Mouse (Mus musculus) CH12.LX (cell line): ENCODE results near the gene Lefty1. TPM values are rescaled to one million over a fixed set of nuclear protein-coding genes. Genes with fewer than 3 reads are reported as not detected.

Experiments used
- DNase-seq: peaks from one replicate; pipeline ENCODE4 v3.0.0-alpha.2; 2013; ENCODE audit errors: extremely low read depth
- H3K27ac ChIP-seq: 2 replicates; pipeline ENCODE4 v1.5.1; 2012; ENCODE audit warnings: low read depth, mild to moderate bottlenecking, control low read depth, moderate library complexity; ENCODE audit not compliant: insufficient read depth
- H3K27me3 ChIP-seq: replicated peaks from 2 replicates; pipeline ENCODE3; 2012; ENCODE audit warnings: inconsistent platforms
- H3K36me3 ChIP-seq, 2 experiments: replicated peaks in 1 of 2; 2 replicates each; pipeline versions ENCODE3 to v1.6.1; 2012; ENCODE audit warnings: inconsistent platforms in 1 of 2, low read length in 1 of 2, mild to moderate bottlenecking in 1 of 2, mixed read lengths in 1 of 2, moderate library complexity in 1 of 2; ENCODE audit not compliant: control insufficient read depth in 1 of 2, insufficient read depth in 1 of 2
- H3K4me1 ChIP-seq, 2 experiments: 2 replicates each; pipeline ENCODE4 v1.6.1; 2012; ENCODE audit warnings: inconsistent platforms in 1 of 2, moderate library complexity in 1 of 2; ENCODE audit not compliant: insufficient read depth in 2 of 2, control insufficient read depth in 1 of 2
- H3K4me2 ChIP-seq: 2 replicates; pipeline ENCODE4 v1.6.1; 2012; ENCODE audit warnings: low read depth, mild to moderate bottlenecking, control low read depth; ENCODE audit not compliant: poor library complexity, insufficient read depth, severe bottlenecking
- H3K4me3 ChIP-seq, 3 experiments: fragments of 150-350 bp in 1 of 3; sonication (generic) in 1 of 3; replicated peaks in 1 of 3; 2 replicates each; pipeline versions ENCODE3 to v1.5.1; 2011 to 2012; ENCODE audit warnings: low read depth in 2 of 3, low read length in 2 of 3, mild to moderate bottlenecking in 2 of 3, moderate library complexity in 2 of 3, control low read depth in 1 of 3, improper control_type of control experiment in 1 of 3, inconsistent platforms in 1 of 3, mixed read lengths in 1 of 3; ENCODE audit not compliant: poor library complexity in 1 of 3
- H3K79me2 ChIP-seq: replicated peaks from 2 replicates; pipeline ENCODE4 v1.6.1; 2012; ENCODE audit warnings: mild to moderate bottlenecking, moderate library complexity; ENCODE audit not compliant: control insufficient read depth, poor library complexity, insufficient read depth, severe bottlenecking; ENCODE audit errors: extremely low read depth
- H3K9ac ChIP-seq: 2 replicates; pipeline ENCODE4 v1.6.1; 2012; ENCODE audit warnings: low read depth, mild to moderate bottlenecking, control low read depth, moderate library complexity; ENCODE audit not compliant: insufficient read depth
- H3K9me3 ChIP-seq: replicated peaks from 2 replicates; pipeline ENCODE3; 2012; ENCODE audit warnings: low read length, inconsistent platforms, mixed read lengths
- CHD1 ChIP-seq: IDR thresholded peaks from 2 replicates; pipeline ENCODE4 v1.6.1; 2012; ENCODE audit warnings: low read depth, low read length, improper control_type of control experiment, inconsistent platforms
- CHD2 ChIP-seq: IDR thresholded peaks from 2 replicates; pipeline ENCODE4 v1.6.1; 2011; ENCODE audit warnings: low read length, improper control_type of control experiment
- CTCF ChIP-seq, 2 experiments: IDR thresholded peaks in 1 of 2; conservative IDR thresholded peaks in 1 of 2; 2 replicates each; pipeline ENCODE4 v1.5.1; 2011 to 2012; ENCODE audit warnings: low read depth in 2 of 2, low read length in 2 of 2, improper control_type of control experiment in 1 of 2, inconsistent platforms in 1 of 2, mild to moderate bottlenecking in 1 of 2, moderate library complexity in 1 of 2
- ELF1 ChIP-seq: IDR thresholded peaks from 2 replicates; pipeline ENCODE4 v1.6.1; 2014; ENCODE audit warnings: low read depth, mild to moderate bottlenecking, inconsistent platforms, low read length, improper control_type of control experiment
- EP300 ChIP-seq: IDR thresholded peaks from 2 replicates; pipeline ENCODE4 v1.6.1; 2011; ENCODE audit warnings: low read length, improper control_type of control experiment
- ETS1 ChIP-seq: conservative IDR thresholded peaks from 2 replicates; pipeline ENCODE4 v1.6.1; 2012; ENCODE audit warnings: low read depth, mild to moderate bottlenecking, inconsistent platforms, low read length, improper control_type of control experiment, moderate library complexity
- JUND ChIP-seq: conservative IDR thresholded peaks from 2 replicates; pipeline ENCODE4 v1.6.1; 2011; ENCODE audit warnings: low read depth, low read length, improper control_type of control experiment
- MAFK ChIP-seq: IDR thresholded peaks from 2 replicates; pipeline ENCODE4 v1.6.1; 2011; ENCODE audit warnings: low read length, improper control_type of control experiment; ENCODE audit not compliant: insufficient replicate concordance
- MAX ChIP-seq: IDR thresholded peaks from 2 replicates; pipeline ENCODE4 v1.6.1; 2011; ENCODE audit warnings: low read length, improper control_type of control experiment
- MAZ ChIP-seq: IDR thresholded peaks from 2 replicates; pipeline ENCODE4 v1.6.1; 2012; ENCODE audit warnings: low read depth, mild to moderate bottlenecking, inconsistent platforms, low read length, improper control_type of control experiment, moderate library complexity
- MEF2A ChIP-seq: IDR thresholded peaks from 2 replicates; pipeline ENCODE4 v1.6.1; 2014; ENCODE audit warnings: low read depth, mild to moderate bottlenecking, inconsistent platforms, low read length, improper control_type of control experiment, borderline replicate concordance
- MYC ChIP-seq: IDR thresholded peaks from 2 replicates; pipeline ENCODE4 v1.6.1; 2011; ENCODE audit warnings: low read depth, mild to moderate bottlenecking, improper control_type of control experiment, low read length
- NELFE ChIP-seq: IDR thresholded peaks from 2 replicates; pipeline ENCODE4 v1.6.1; 2011; ENCODE audit warnings: low read depth, low read length, improper control_type of control experiment
- NRF1 ChIP-seq: IDR thresholded peaks from 2 replicates; pipeline ENCODE4 v1.6.1; 2014; ENCODE audit warnings: low read depth, mild to moderate bottlenecking, inconsistent platforms, low read length, improper control_type of control experiment, moderate library complexity
- PAX5 ChIP-seq: IDR thresholded peaks from 2 replicates; pipeline ENCODE4 v1.6.1; 2012; ENCODE audit warnings: low read length, inconsistent platforms, mixed read lengths
- POLR2A ChIP-seq: IDR thresholded peaks from 2 replicates; pipeline ENCODE4 v1.6.1; 2011; ENCODE audit warnings: low read depth, mild to moderate bottlenecking, improper control_type of control experiment, low read length
- SIN3A ChIP-seq: IDR thresholded peaks from 2 replicates; pipeline ENCODE4 v1.6.1; 2012; ENCODE audit warnings: low read length, improper control_type of control experiment, inconsistent platforms
- TCF12 ChIP-seq: IDR thresholded peaks from 2 replicates; pipeline ENCODE4 v1.6.1; 2014; ENCODE audit warnings: low read depth, mild to moderate bottlenecking, inconsistent platforms, low read length, improper control_type of control experiment
- UBTF ChIP-seq: IDR thresholded peaks from 2 replicates; pipeline ENCODE4 v1.6.1; 2012; ENCODE audit warnings: low read depth, mild to moderate bottlenecking, inconsistent platforms, low read length, improper control_type of control experiment, moderate library complexity
- ZC3H11A ChIP-seq: IDR thresholded peaks from 2 replicates; pipeline ENCODE4 v1.6.1; 2012; ENCODE audit warnings: low read depth, mild to moderate bottlenecking, inconsistent platforms, low read length, improper control_type of control experiment
- ZNF384 ChIP-seq: IDR thresholded peaks from 2 replicates; pipeline ENCODE4 v1.6.1; 2012; ENCODE audit warnings: low read depth, low read length, improper control_type of control experiment, inconsistent platforms
- dilution Hi-C: fragments of 300-500 bp; cut with MboI; formaldehyde crosslinking; loops from 2 replicates; pipeline ENCODE4 v1.14.3; 2020; ENCODE audit warnings: low sequenced_read_pairs; ENCODE audit not compliant: extremely low pct_unique_long_range_greater_than_20kb, extremely low pct_ligation_motif_present
- in situ Hi-C: fragments of 300-500 bp; cut with MboI; formaldehyde crosslinking; loops from 3 replicates; pipeline ENCODE4 v1.14.3; 2019; ENCODE audit warnings: low sequenced_read_pairs, low pct_ligation_motif_present, low pct_unique_long_range_greater_than_20kb, mixed read lengths
- polyA plus RNA-seq: library from polyadenylated mRNA; unstranded; fragments of >175 nt; gene quantifications from 2 replicates; pipeline ENCODE4 v1.2.1, GENCODE M21; 2012; ENCODE audit warnings: low read depth; ENCODE audit not compliant: insufficient read length
- total RNA-seq, 2 experiments: library from RNA; depleted of rRNA; stranded (reverse); fragments of 300-350 nt in 1 of 2; fragments of >200 nt in 1 of 2; gene quantifications; 2 replicates each; pipeline ENCODE4 v1.2.3; 2012 to 2014

Gene Lefty1
- total RNA-seq (2012; rRNA removed) (0.17 TPM in 1 of 2 replicates, not detected in the other), total RNA-seq (2014; rRNA removed) (0.14 TPM in 1 of 2 replicates, not detected in the other), polyA plus RNA-seq (0.15 TPM in 1 of 2 replicates, not detected in the other)

GRCm38 (mm10) chr1:180934467-180935419 is at the start of gene Lefty1:
TSS of gene Lefty1 (plus strand) at chr1:180935022.
- H3K4me2 ChIP-seq, result no peak within 1 kb of the TSS
- H3K79me2 ChIP-seq, result no peaks in the 10 kb centered on the region
- no peaks in the 10 kb centered on the region for H3K9me3 ChIP-seq
- TF ChIP-seq POLR2A, result no peak
- TF ChIP-seq CHD2, result no peak
- no peak for TF ChIP-seq MAFK
- TF ChIP-seq ELF1, result no peak
- TF ChIP-seq TCF12, result no peak
- TF ChIP-seq EP300, result no peak
- no peak for TF ChIP-seq NRF1
- TF ChIP-seq ZNF384, result no peak
- no peak for TF ChIP-seq ETS1
- no peak for TF ChIP-seq PAX5
- TF ChIP-seq SIN3A, result no peak
- no peak for TF ChIP-seq UBTF
- TF ChIP-seq NELFE, result no peak
- no peak for TF ChIP-seq MAX
- TF ChIP-seq ZC3H11A, result no peak
- TF ChIP-seq MYC, result no peak
- no peak for TF ChIP-seq CHD1
- no peak for TF ChIP-seq JUND
- no peak for TF ChIP-seq MEF2A
- TF ChIP-seq CTCF (conservative IDR thresholded peaks at IDR 0.05 in 1 of 2, IDR thresholded peaks at IDR 0.05 in 1 of 2; ENCODE audit: low read depth in 2 of 2, low read length in 2 of 2), result no peak
- TF ChIP-seq, all 38 proteins: peak for 0
- in situ Hi-C loops, result no loop called here
- Histone ChIP-seq H3K4me1 (no peaks in the 10 kb centered on the region), H3K27me3 (peaks cover 28% of the 10 kb centered on the region), H3K4me3 (no peak within 1 kb of the TSS), H3K36me3 (no peaks in the 10 kb centered on the region), H3K9ac (no peak within 1 kb of the TSS), H3K27ac (no peak within 1 kb of the TSS)
- DNase-seq, result no peak
- dilution Hi-C loops, result no loop called here

- peak; percentile 64 for DNase-seq
- Histone ChIP-seq H3K36me3 (no peaks in the 10 kb centered on the region), H3K4me2 (peak overlapping the region; percentile 4; the same call in 1 of the 2 replicates), H3K9me3 (no peaks in the 10 kb centered on the region), H3K79me2 (no peaks in the 10 kb centered on the region), H3K27ac (no peak overlapping the region), H3K4me3 (no peak overlapping the region)
- TF ChIP-seq MAX (no peak), MAZ (0 out of 2 replicates have a peak, but pooled peaks have one; percentile 39), UBTF (0 out of 2 replicates have a peak, but pooled peaks have one; percentile 48)
- TF ChIP-seq, all 38 proteins: peak for 2
- Histone ChIP-seq H3K4me1 (peaks cover 27 to 78% of the 10 kb centered on the region in 2 experiments), H3K27me3 (no peaks in the 10 kb centered on the region), H3K9ac (no peak overlapping the region)
- dilution Hi-C loops (no loop called here), in situ Hi-C loops (no loop called here)
Observed at GRCm38 (mm10) chr1:180888556-180889042, 46.2 kb upstream of the Lefty1 start.
